Mouse (Mus musculus) liver, postnatal 0 days (tissue): ENCODE results near the gene Sumo2. TPM values are rescaled to one million over a fixed set of nuclear protein-coding genes. Genes with fewer than 3 reads are reported as not detected.

Experiments used
- ATAC-seq: fragments of 200-750 bp; cut with Nextera tagmentation; 2 replicates; pipeline ENCODE4 v1.8.0; 2017; ENCODE audit warnings: mild to moderate bottlenecking, moderate library complexity
- DNase-seq: peaks from one replicate; pipeline ENCODE4 v3.0.0-alpha.2; 2016
- H3K27ac ChIP-seq: fragments of 300-500 bp; sonication (generic); 2 replicates; pipeline ENCODE4 v1.5.1; 2014; ENCODE audit warnings: antibody characterized with exemption, moderate library complexity, mild to moderate bottlenecking, low read depth
- H3K27me3 ChIP-seq: fragments of 300-500 bp; sonication (generic); 2 replicates; pipeline ENCODE4 v1.6.1; 2014; ENCODE audit warnings: low read length, control low read depth, mixed read lengths; ENCODE audit not compliant: insufficient read depth
- H3K36me3 ChIP-seq: fragments of 300-500 bp; sonication (generic); replicated peaks from 2 replicates; pipeline ENCODE4 v1.6.1; 2014; ENCODE audit warnings: mild to moderate bottlenecking, control low read depth, low read length, moderate library complexity, mixed read lengths; ENCODE audit not compliant: insufficient read depth
- H3K4me1 ChIP-seq: fragments of 300-500 bp; sonication (generic); 2 replicates; pipeline ENCODE4 v1.6.1; 2014; ENCODE audit warnings: antibody characterized with exemption, mild to moderate bottlenecking, control low read depth; ENCODE audit not compliant: insufficient read depth
- H3K4me2 ChIP-seq: fragments of 300-500 bp; sonication (generic); 2 replicates; pipeline ENCODE4 v1.6.1; 2014; ENCODE audit warnings: low read depth, mild to moderate bottlenecking, low read length, moderate library complexity, mixed read lengths
- H3K4me3 ChIP-seq: fragments of 300-500 bp; sonication (generic); 2 replicates; pipeline ENCODE4 v1.5.1; 2014; ENCODE audit warnings: low read depth, low read length
- H3K9ac ChIP-seq: fragments of 300-500 bp; sonication (generic); replicated peaks from 2 replicates; pipeline ENCODE4 v1.6.1; 2014; ENCODE audit warnings: mild to moderate bottlenecking, moderate library complexity
- H3K9me3 ChIP-seq: fragments of 300-500 bp; sonication (generic); 2 replicates; pipeline ENCODE4 v1.6.1; 2016; ENCODE audit warnings: mild to moderate bottlenecking, control low read depth, low read length, mixed read lengths
- CTCF ChIP-seq: sonication (generic); IDR thresholded peaks from 2 replicates; pipeline ENCODE4 v1.5.1; 2016; ENCODE audit warnings: antibody characterized with exemption, low read depth
- EP300 ChIP-seq: IDR thresholded peaks from 2 replicates; pipeline ENCODE4 v1.6.1; 2016; ENCODE audit warnings: antibody characterized with exemption, low read depth, mild to moderate bottlenecking
- WGBS: fragments of 180-500 bp; shearing (Covaris S2); extraction: QIAGEN DNeasy Blood & Tissue Kit; methylation state at CpG from one replicate; pipeline ENCODE4 v1.1.7; 2014; ENCODE audit not compliant: insufficient replicate concordance; 5-methylcytosine and 5-hydroxymethylcytosine counted together
- polyA plus RNA-seq: library from polyadenylated mRNA; unstranded; fragments of >200 nt; fragmentation: Nextera tagmentation; extraction: Ambion mirVana; gene quantifications from 2 replicates; pipeline ENCODE4 v1.2.1, GENCODE M21; 2015

Sumo2 gene
- polyA plus RNA-seq, 1 experiment from 2014 or later, result 281 TPM

DNA sequence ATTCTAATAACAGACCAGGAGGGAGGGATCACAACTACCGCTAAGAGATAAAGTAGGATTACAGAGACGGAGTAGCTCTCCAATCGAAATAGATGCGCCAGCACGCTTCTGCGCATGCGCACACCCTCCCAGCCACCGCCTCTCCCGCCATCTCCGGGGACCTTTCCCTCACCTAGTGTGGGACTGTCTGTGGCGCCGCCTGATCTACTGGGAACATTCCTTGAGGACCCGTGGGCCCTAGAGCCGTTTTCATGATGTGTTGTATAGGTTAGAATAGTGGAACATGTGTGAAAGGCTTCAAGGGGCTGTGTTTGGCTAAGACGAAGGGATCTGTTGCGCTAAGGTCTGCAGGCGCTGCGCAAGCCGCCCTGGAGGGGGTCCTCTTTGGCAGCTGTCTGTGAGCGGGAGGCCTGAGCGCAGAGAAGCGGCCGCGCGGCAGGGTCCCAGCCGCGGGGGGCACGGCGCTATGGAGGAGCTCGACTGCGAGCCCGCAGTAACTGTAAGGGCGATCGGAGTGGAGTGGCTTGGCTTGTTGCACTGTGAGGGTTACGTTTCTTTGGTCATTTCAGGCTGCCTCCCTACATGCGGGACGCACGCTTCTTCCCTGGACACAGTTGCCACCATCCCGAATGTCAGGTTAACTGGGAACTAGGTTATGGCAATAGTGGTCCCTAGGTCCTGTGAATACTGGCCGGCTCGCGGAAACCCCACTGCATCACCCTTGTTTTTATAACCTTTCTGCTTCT, 28.2 kb upstream of the Sumo2 start, which contains the start of gene Nup85:
Nup85 (plus strand) TSS at position 371 of the 746 bp plus-strand sequence.
- H3K36me3 ChIP-seq, result peaks cover 24% of the 10 kb centered on the region
- no peaks in the 10 kb centered on the region for H3K27me3 ChIP-seq
- peaks cover 10% of the 10 kb centered on the region for H3K4me1 ChIP-seq
- H3K4me2 ChIP-seq, result peak within 1 kb of the TSS; percentile 88
- DNase-seq (peak; percentile 98), ATAC-seq (peak; percentile 96)
- peak within 1 kb of the TSS; percentile 87 for H3K4me3 ChIP-seq
- peak within 1 kb of the TSS; percentile 77 for H3K9ac ChIP-seq
- WGBS, result under 1% methylated on average over 42 of the region's 42 CpGs
- H3K9me3 ChIP-seq, result no peaks in the 10 kb centered on the region
- TF ChIP-seq CTCF (no peak), EP300 (peak; percentile 95)
- H3K27ac ChIP-seq, result peak within 1 kb of the TSS; percentile 72

GRCm38 (mm10) chr11:115563406-115563805, 27.3 kb upstream of the Sumo2 start:
- Histone ChIP-seq H3K9me3 (no peaks in the 10 kb centered on the region), H3K4me3 (peak overlapping the region; percentile 87), H3K4me1 (peaks cover 10% of the 10 kb centered on the region), H3K27me3 (no peaks in the 10 kb centered on the region), H3K9ac (peak overlapping the region; percentile 77; the same call in 1 of the 2 replicates), H3K36me3 (peaks cover 16% of the 10 kb centered on the region), H3K27ac (peak overlapping the region; percentile 72), H3K4me2 (peak overlapping the region; percentile 88)
- no peak for DNase-seq
- 43% methylated on average over 4 of the region's 4 CpGs for WGBS
- no peak for ATAC-seq
- TF ChIP-seq CTCF, result peak; percentile 46
- no peak for TF ChIP-seq EP300

DNA sequence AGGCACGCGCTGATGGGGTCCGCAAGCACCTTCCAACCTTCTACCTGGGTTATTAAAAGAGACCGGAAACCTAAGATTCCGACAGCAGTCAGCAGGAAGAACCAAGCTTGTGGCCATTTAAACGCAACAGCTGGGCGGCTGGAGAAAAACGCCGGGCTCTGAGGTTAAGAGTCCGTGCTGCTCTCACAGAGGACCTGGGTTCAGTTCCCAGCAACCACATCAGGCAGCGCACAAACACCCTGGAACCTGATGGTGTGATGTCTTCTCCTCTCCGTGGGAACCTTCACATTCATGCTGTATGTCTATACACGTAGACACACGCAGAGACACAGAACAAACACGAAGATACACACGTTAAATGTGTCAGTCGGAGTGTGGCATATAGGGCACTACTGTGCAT, 19.6 kb upstream of the Sumo2 start:
- Histone ChIP-seq H3K9ac (no peak overlapping the region), H3K36me3 (no peaks in the 10 kb centered on the region), H3K4me2 (no peak overlapping the region), H3K9me3 (no peaks in the 10 kb centered on the region), H3K4me1 (no peaks in the 10 kb centered on the region), H3K27me3 (no peaks in the 10 kb centered on the region), H3K4me3 (no peak overlapping the region), H3K27ac (no peak overlapping the region)
- ATAC-seq, result no peak
- WGBS, result 78% methylated on average over 17 of the region's 17 CpGs
- DNase-seq, result no peak
- no peak for TF ChIP-seq EP300

DNA sequence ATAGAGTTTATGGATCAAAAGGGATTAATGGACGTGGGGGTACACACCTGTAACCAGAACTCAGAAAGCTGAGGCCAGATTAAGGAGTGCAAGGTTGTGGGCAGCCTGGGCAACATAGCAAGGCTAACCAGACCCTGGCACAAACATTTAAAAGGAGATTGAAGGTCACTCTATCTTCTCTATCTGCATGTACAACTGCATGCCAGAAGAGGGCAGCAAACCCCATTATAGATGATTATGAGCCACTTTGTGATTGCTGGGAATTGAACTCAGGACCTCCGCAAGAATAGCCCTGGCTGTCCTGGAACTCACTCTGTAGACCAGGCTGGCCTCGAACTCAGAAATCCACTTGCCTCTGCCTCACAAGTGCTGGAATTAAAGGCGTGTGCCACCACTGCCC, 16.7 kb upstream of the Sumo2 start:
- Histone ChIP-seq H3K4me2 (no peak overlapping the region), H3K27ac (no peak overlapping the region), H3K9ac (no peak overlapping the region), H3K4me1 (no peaks in the 10 kb centered on the region), H3K27me3 (no peaks in the 10 kb centered on the region), H3K9me3 (no peaks in the 10 kb centered on the region; the same call in 1 of the 2 replicates), H3K4me3 (no peak overlapping the region), H3K36me3 (no peaks in the 10 kb centered on the region)
- ATAC-seq (no peak), DNase-seq (no peak)
- 64% methylated on average over 4 of the region's 4 CpGs for WGBS
- TF ChIP-seq EP300 (no peak), CTCF (peak; percentile 73)

DNA sequence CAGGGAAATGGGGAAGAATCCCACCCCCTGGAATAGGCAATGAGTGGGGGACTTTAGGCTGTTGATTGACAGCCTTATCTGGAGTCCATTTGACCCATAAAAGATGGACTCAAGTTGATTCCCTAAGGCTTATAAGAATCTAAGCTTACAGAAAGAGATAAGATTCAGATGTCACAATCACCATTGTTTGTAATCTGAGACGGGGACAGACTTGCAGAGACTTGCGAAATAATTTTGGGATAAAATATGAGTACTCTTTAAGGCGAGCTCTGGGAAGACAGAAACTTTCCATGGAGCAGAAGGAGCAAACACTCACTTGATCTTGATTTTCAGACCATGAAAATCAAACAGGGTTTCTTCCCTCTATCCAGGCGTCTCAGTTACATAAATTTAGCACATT, 7.5 kb upstream of the Sumo2 start:
- no peak overlapping the region for H3K4me2 ChIP-seq
- H3K27me3 ChIP-seq, result no peaks in the 10 kb centered on the region
- no peaks in the 10 kb centered on the region for H3K4me1 ChIP-seq
- no peak overlapping the region for H3K9ac ChIP-seq
- no peak overlapping the region for H3K27ac ChIP-seq
- H3K4me3 ChIP-seq, result no peak overlapping the region
- 44% methylated on average over 4 of the region's 4 CpGs for WGBS
- no peaks in the 10 kb centered on the region for H3K9me3 ChIP-seq
- DNase-seq (no peak), ATAC-seq (no peak)
- no peaks in the 10 kb centered on the region for H3K36me3 ChIP-seq
- TF ChIP-seq CTCF (no peak), EP300 (no peak)

DNA sequence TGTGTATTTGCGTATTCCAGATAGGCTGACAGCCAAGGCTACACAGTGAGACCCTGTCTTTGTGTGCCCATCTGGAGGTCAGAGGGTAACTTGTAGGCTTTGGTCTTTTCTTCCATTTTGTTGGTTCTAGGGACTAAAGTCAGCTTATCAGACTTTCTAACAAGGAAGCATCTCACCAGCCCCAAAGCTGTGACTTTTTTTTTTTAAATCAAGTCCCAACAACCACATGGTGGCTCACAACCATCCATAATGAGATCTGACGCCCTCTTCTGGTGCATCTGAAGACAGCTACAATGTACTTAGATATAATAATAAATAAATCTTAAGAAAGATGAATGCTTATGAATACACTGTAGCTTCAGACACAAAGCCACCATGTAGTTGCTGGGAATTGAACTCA, 2.0 kb upstream of the Sumo2 start:
- H3K4me3 ChIP-seq, result no peak overlapping the region
- peaks cover 12% of the 10 kb centered on the region for H3K36me3 ChIP-seq
- H3K9ac ChIP-seq, result no peak overlapping the region
- H3K27me3 ChIP-seq, result no peaks in the 10 kb centered on the region
- H3K9me3 ChIP-seq, result no peaks in the 10 kb centered on the region
- ATAC-seq (no peak), DNase-seq (no peak)
- TF ChIP-seq CTCF (peak; percentile 49), EP300 (no peak)
- peaks cover 10% of the 10 kb centered on the region for H3K4me1 ChIP-seq
- no peak overlapping the region for H3K27ac ChIP-seq
- 35% methylated on average over 2 of the region's 2 CpGs for WGBS
- no peak overlapping the region for H3K4me2 ChIP-seq
